ENCODE assay signal across 1 mouse cellular context in genomic region chr1:59670641-59671168, GRCm38 (mm10).
TF ChIP-seq lines count a peak whose summit lies in the region.

Gene Sumo1 (minus strand): TSS chr1:59670834.

TF ChIP-seq in MEL, 35 proteins besides CTCF, POLR2A, EP300 and RAD21 (continued from another document):
- no peak for TF ChIP-seq ZKSCAN1 (IDR thresholded peaks at IDR 0.05; ENCODE audit: low read depth, low read length)
- TF ChIP-seq ETS1 (IDR thresholded peaks at IDR 0.05; ENCODE audit: low read depth, low read length), result no peak
- peak; percentile 92; the same call in 1 of the 2 replicates for TF ChIP-seq E2F4 (IDR thresholded peaks at IDR 0.05; ENCODE audit: borderline replicate concordance, low read depth, low read length)
